In genomic region chr8:71516786-71517185, GRCm38 (mm10) we compare ENCODE assay signal across 14 mouse cellular contexts. TPM values are rescaled to one million over a fixed set of nuclear protein-coding genes. Genes with fewer than 3 reads are reported as not detected.
A peak's percentile ranks its signal among the peaks of the same experiment; 100 is the strongest.
DNase-seq lines count a peak whose midpoint lies in the region; ATAC-seq and TF ChIP-seq lines count a peak whose summit lies in the region.
"Had no signal": no experiment of that assay in that cellular context is flagged by ENCODE, and none has a peak within 500 bp of the region (broad histone marks: within the 10 kb centered on the region; RNA-seq: fewer than 3 reads in every experiment).

No protein-coding gene starts in this region.

- TF ChIP-seq POLR2A in kidney, adult 2 months (IDR thresholded peaks at IDR 0.05; ENCODE audit: low read depth, low read length), result no peak

- 28% methylated on average over 6 of the region's 6 CpGs for WGBS in kidney, adult 2 months
- WGBS in kidney, embryonic 15.5 days, result 18% methylated on average over 6 of the region's 6 CpGs
- 11% methylated on average over 6 of the region's 6 CpGs for WGBS in kidney, postnatal 0 days

- no peaks in the 10 kb centered on the region for H3K36me3 ChIP-seq in kidney, adult 2 months (ENCODE audit: control insufficient read depth, insufficient read depth, low read length)
- no peaks in the 10 kb centered on the region for H3K36me3 ChIP-seq in kidney, embryonic 15.5 days
- H3K36me3 ChIP-seq in kidney, postnatal 0 days (ENCODE audit: insufficient read depth, low read length), result no peaks in the 10 kb centered on the region
- H3K36me3 ChIP-seq: liver, embryonic 15.5 days; midbrain, embryonic 12.5 days had no signal

- no peaks in the 10 kb centered on the region for H3K4me1 ChIP-seq in kidney, adult 2 months (ENCODE audit: control insufficient read depth, insufficient read depth, low read length)
- H3K4me1 ChIP-seq in kidney, embryonic 15.5 days, result peaks cover 24% of the 10 kb centered on the region
- no peaks in the 10 kb centered on the region for H3K4me1 ChIP-seq in kidney, postnatal 0 days (replicated peaks; ENCODE audit: insufficient read depth, low read length)

- H3K9me3 ChIP-seq in kidney, embryonic 15.5 days (replicated peaks), result no peaks in the 10 kb centered on the region
- no peaks in the 10 kb centered on the region for H3K9me3 ChIP-seq in kidney, postnatal 0 days (replicated peaks; ENCODE audit: low read length)
- H3K9me3 ChIP-seq: liver, embryonic 15.5 days; midbrain, embryonic 12.5 days had no signal

- no peak for TF ChIP-seq CTCF in kidney, adult 2 months (conservative IDR thresholded peaks at IDR 0.05; ENCODE audit: insufficient read depth, insufficient read length, low read depth, low read length)
- TF ChIP-seq CTCF in kidney, postnatal 0 days (IDR thresholded peaks at IDR 0.05; ENCODE audit: low read depth), result no peak

- H3K27me3 ChIP-seq in kidney, adult 2 months (replicated peaks; ENCODE audit: control insufficient read depth, insufficient read depth, low read length), result no peaks in the 10 kb centered on the region
- peaks cover 10% of the 10 kb centered on the region; the same call in 1 of the 2 replicates for H3K27me3 ChIP-seq in kidney, embryonic 15.5 days
- no peaks in the 10 kb centered on the region for H3K27me3 ChIP-seq in kidney, postnatal 0 days (ENCODE audit: insufficient read depth, low read length)

- no peak overlapping the region for H3K9ac ChIP-seq in kidney, embryonic 15.5 days
- no peak overlapping the region for H3K9ac ChIP-seq in kidney, postnatal 0 days (ENCODE audit: low read depth, low read length)
- H3K9ac ChIP-seq: liver, embryonic 15.5 days; midbrain, embryonic 12.5 days had no signal

- no peak overlapping the region for H3K27ac ChIP-seq in kidney, adult 2 months (ENCODE audit: insufficient read depth, low read depth, low read length)
- H3K27ac ChIP-seq in kidney, embryonic 15.5 days, result no peak overlapping the region
- no peak overlapping the region for H3K27ac ChIP-seq in kidney, postnatal 0 days
- H3K27ac ChIP-seq: liver, embryonic 15.5 days; midbrain, embryonic 12.5 days had no signal

- DNase-seq in kidney, adult 2 months, result peak; percentile 84
- peak; percentile 59 for DNase-seq in embryo, embryonic 9.5 days (ENCODE audit: extremely low spot score)
- DNase-seq in kidney, postnatal 0 days (ENCODE audit: low spot score), result peak; percentile 47
- peak; percentile 69 for DNase-seq in lung, postnatal 25 days (ENCODE audit: low spot score)
- no peak for DNase-seq in frontal cortex, postnatal 25 days (ENCODE audit: low spot score in 2 of 2)
- DNase-seq: cerebellum, adult 11-12 months; heart, adult 18-20 months; right cerebral cortex, postnatal 25 days; thymus, adult 18-20 months had no signal

- no peak overlapping the region for H3K4me3 ChIP-seq in kidney, adult 2 months (ENCODE audit: insufficient read depth, low read depth, low read length)
- no peak overlapping the region for H3K4me3 ChIP-seq in kidney, embryonic 15.5 days (replicated peaks)
- H3K4me3 ChIP-seq in kidney, postnatal 0 days (replicated peaks; ENCODE audit: low read depth, low read length), result no peak overlapping the region
- H3K4me3 ChIP-seq: liver, embryonic 15.5 days; midbrain, embryonic 12.5 days had no signal

- H3K4me2 ChIP-seq in kidney, embryonic 15.5 days, result no peak overlapping the region
- no peak overlapping the region for H3K4me2 ChIP-seq in kidney, postnatal 0 days (ENCODE audit: low read length)
- H3K4me2 ChIP-seq: liver, embryonic 15.5 days; midbrain, embryonic 12.5 days had no signal

- no peak for ATAC-seq in kidney, embryonic 15.5 days (replicated peaks; ENCODE audit: low FRiP score)
- no peak for ATAC-seq in kidney, postnatal 0 days (replicated peaks; ENCODE audit: low FRiP score, low read depth)
- no peak for ATAC-seq in granulocyte monocyte progenitor cell, adult 5-6 weeks (replicated peaks; ENCODE audit: poor library complexity, severe bottlenecking)

RNA-seq across cellular contexts. Expression of gene Plvap, which starts 5.2 kb away (rescaled TPM):
- 502 and 542 TPM in 2 replicates for polyA plus RNA-seq in kidney, adult 2 months (2012; rRNA removed)
- 136 and 143 TPM in 2 replicates for polyA plus RNA-seq in kidney, embryonic 15.5 days (2015; fragmentation: Nextera tagmentation; extraction: Ambion mirVana)
- polyA plus RNA-seq in kidney, postnatal 0 days (2015; fragmentation: Nextera tagmentation; extraction: Ambion mirVana), result 182 and 208 TPM in 2 replicates
- not detected in 2 replicates for total RNA-seq in granulocyte monocyte progenitor cell, adult 5-6 weeks (2014; fragmentation: Nextera tagmentation)
- 0.10 and 0.43 TPM in 2 replicates for total RNA-seq in granulocyte monocyte progenitor cell, adult 5-6 weeks (2017)

RNA-seq across cellular contexts. Expression of gene Ccdc194, which starts 8.7 kb away (rescaled TPM):
- 0.09 TPM in 1 of 2 replicates, not detected in the other for polyA plus RNA-seq in kidney, adult 2 months (2012; rRNA removed)
- 0.52 and 1.2 TPM in 2 replicates for polyA plus RNA-seq in kidney, embryonic 15.5 days (2015; fragmentation: Nextera tagmentation; extraction: Ambion mirVana)
- 0.19 and 0.20 TPM in 2 replicates for polyA plus RNA-seq in kidney, postnatal 0 days (2015; fragmentation: Nextera tagmentation; extraction: Ambion mirVana)
- not detected in 2 replicates for total RNA-seq in granulocyte monocyte progenitor cell, adult 5-6 weeks (2014; fragmentation: Nextera tagmentation)
- total RNA-seq in granulocyte monocyte progenitor cell, adult 5-6 weeks (2017), result not detected in 2 replicates
- total RNA-seq: heart, adult 18-20 months; left cerebral cortex, postnatal 36 days had no signal

RNA-seq across cellular contexts. Expression of gene Bst2, which starts 20.5 kb away (rescaled TPM):
- polyA plus RNA-seq in kidney, adult 2 months (2012; rRNA removed), result 167 and 184 TPM in 2 replicates
- polyA plus RNA-seq in kidney, embryonic 15.5 days (2015; fragmentation: Nextera tagmentation; extraction: Ambion mirVana), result 50.2 and 53.0 TPM in 2 replicates
- 106 and 124 TPM in 2 replicates for polyA plus RNA-seq in kidney, postnatal 0 days (2015; fragmentation: Nextera tagmentation; extraction: Ambion mirVana)
- 47.0 and 55.7 TPM in 2 replicates for total RNA-seq in granulocyte monocyte progenitor cell, adult 5-6 weeks (2014; fragmentation: Nextera tagmentation)
- total RNA-seq in granulocyte monocyte progenitor cell, adult 5-6 weeks (2017), result 49.1 and 58.3 TPM in 2 replicates

RNA-seq across cellular contexts. Expression of gene Mvb12a, which starts 25.9 kb away (rescaled TPM):
- 136 and 164 TPM in 2 replicates for polyA plus RNA-seq in kidney, adult 2 months (2012; rRNA removed)
- polyA plus RNA-seq in kidney, embryonic 15.5 days (2015; fragmentation: Nextera tagmentation; extraction: Ambion mirVana), result 98.3 and 99.8 TPM in 2 replicates
- 129 and 131 TPM in 2 replicates for polyA plus RNA-seq in kidney, postnatal 0 days (2015; fragmentation: Nextera tagmentation; extraction: Ambion mirVana)
- 50.2 and 64.1 TPM in 2 replicates for total RNA-seq in granulocyte monocyte progenitor cell, adult 5-6 weeks (2014; fragmentation: Nextera tagmentation)
- 55.0 and 56.6 TPM in 2 replicates for total RNA-seq in granulocyte monocyte progenitor cell, adult 5-6 weeks (2017)

RNA-seq across cellular contexts. Expression of gene Gtpbp3, which starts 28.9 kb away (rescaled TPM):
- polyA plus RNA-seq in kidney, adult 2 months (2012; rRNA removed), result 20.2 and 25.0 TPM in 2 replicates
- polyA plus RNA-seq in kidney, embryonic 15.5 days (2015; fragmentation: Nextera tagmentation; extraction: Ambion mirVana), result 21.3 and 22.9 TPM in 2 replicates
- 14.5 and 14.6 TPM in 2 replicates for polyA plus RNA-seq in kidney, postnatal 0 days (2015; fragmentation: Nextera tagmentation; extraction: Ambion mirVana)
- total RNA-seq in granulocyte monocyte progenitor cell, adult 5-6 weeks (2014; fragmentation: Nextera tagmentation), result 3.5 and 12.4 TPM in 2 replicates
- total RNA-seq in granulocyte monocyte progenitor cell, adult 5-6 weeks (2017), result 13.5 and 21.5 TPM in 2 replicates

Comparison
In these comparisons a context has a peak if more than half of its experiments do, and no peak if none do; other contexts are left out.
1. DNase-seq: peak in kidney, adult 2 months (single experiment), embryo, embryonic 9.5 days (single experiment), kidney, postnatal 0 days (single experiment) and lung, postnatal 25 days (single experiment); none in frontal cortex, postnatal 25 days (0 of 2).